Mouse (Mus musculus) regulatory T cell (primary cell): ENCODE data around the gene Alb.

Experiments
- in situ Hi-C: fragments of 300-600 bp; cut with MboI, MseI; formaldehyde crosslinking; loops from one replicate; pipeline ENCODE4 v1.15.1; 2025; ENCODE audit warnings: high pct_unique_total_duplicates

Gene Alb

DNA sequence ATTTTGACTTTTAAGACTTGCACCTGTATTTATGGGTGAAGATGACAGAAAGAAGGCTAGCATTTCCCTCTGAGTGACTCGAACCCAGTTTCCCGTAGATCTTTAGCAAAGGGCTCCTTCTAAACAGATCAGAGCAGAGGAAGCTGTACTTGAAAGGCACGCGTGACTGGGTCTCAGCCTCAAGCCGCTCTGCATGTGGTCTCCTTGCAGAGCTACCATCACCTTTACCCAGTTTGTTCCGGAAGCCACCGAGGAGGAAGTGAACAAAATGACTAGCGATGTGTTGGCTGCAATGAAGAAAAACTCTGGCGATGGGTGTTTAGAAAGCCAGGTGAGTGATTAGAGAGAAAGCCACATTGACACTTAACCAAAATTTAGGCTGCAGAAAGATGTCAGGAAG lies 31.7 kb downstream of the Alb start:
- in situ Hi-C loops: no loop called here

DNA sequence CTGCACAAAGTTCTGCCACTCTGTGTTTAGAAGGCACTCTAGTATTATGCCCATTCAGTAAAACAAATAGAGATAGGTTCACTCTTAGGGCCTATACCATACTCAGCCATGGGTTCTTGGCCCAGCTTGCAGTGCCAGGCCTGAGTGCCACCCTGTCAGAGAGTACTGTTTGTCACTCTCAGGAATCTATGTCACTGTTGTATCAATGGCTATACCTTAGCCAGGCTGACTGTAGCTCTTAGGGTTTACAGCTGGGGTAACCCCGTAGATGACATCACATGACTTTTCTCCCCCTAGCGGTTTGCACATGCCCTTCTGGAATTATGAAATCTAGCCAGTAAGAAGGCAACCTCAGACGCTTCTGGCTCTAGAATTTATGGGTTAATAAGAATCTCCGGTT lies 33.6 kb downstream of the Alb start:
- in situ Hi-C loops: no loop called here

DNA sequence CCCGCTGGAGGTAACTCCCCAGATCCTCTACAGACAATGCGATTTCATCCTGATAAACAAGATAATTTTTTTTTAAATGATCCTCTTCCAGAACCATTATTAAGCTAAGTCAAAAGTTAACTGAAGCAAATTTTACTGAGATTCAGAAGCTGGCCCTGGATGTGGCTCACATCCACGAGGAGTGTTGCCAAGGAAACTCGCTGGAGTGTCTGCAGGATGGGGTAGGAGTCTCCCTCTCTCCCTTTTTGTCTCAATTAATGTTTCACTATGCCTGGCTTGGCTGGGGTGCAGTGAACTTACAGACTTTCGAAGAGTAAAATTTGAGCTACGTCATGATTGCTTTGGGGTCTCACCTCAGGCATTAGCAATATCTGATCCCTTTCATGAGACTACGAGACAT lies 38.8 kb downstream of the Alb start:
- in situ Hi-C loops: loop anchor here (5.0 kb wide), 2 partner anchors 92 to 297 kb away; no protein-coding TSS in a partner anchor

DNA sequence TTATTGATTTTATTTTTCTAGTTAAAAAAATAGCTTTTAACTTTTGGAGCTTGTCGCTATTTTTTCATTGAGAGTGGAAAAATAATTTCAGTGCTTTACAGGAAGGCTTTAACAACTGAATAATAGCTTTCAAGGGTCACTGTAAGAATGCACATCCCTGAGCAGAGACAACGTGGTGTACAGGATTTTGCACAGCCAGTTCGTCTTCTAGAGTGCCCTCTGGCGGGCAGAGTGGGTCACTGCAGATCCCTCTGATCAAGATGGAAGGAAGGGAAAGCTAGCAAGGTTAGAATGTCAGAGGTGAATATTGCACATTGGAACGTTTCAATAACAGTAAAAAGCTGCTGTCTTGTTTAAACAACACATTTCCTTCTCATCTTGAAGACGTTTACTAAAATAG lies 40.0 kb downstream of the Alb start:
- in situ Hi-C loops: loop anchor here (10.0 kb wide), 1 partner anchor 116 kb away; no protein-coding TSS in a partner anchor

DNA sequence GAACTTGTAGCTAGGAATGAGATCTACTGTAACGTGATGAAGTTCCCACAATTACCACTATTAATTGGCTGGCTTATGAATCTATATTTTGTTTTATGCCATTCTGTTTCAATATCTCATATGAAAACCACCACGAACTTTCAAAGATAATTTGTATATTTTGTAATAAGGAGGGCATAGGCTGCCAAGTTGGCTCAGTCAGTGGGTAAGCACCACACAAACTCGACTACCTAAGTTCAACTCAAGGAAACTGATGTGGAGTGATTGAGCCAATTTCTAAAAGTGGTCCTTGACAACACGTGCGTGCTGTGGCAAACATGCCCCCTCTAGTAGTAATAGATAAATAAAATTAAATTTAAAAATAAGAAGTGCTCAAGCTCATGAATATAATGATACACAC lies 41.1 kb downstream of the Alb start:
- in situ Hi-C loops: loop anchor here (10.0 kb wide), 1 partner anchor 117 kb away; no protein-coding TSS in a partner anchor

DNA sequence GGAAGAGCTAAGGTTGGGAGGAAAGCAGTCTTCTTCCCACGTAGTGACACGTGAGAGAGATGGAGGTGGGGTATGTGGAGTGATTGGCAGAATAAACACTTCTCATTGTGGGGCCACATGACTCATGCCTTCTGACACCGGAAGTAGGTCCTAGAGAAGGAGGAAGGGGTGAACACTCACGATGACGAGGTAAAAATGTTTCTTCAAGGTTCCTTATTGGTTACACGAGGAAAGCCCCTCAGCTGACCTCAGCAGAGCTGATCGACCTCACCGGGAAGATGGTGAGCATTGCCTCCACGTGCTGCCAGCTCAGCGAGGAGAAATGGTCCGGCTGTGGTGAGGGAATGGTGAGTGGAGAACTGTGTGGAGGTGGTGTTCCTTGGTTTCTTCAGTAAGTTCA lies 44.0 kb downstream of the Alb start:
- in situ Hi-C loops: loop anchor here (10.0 kb wide), 1 partner anchor 120 kb away; no protein-coding TSS in a partner anchor

DNA sequence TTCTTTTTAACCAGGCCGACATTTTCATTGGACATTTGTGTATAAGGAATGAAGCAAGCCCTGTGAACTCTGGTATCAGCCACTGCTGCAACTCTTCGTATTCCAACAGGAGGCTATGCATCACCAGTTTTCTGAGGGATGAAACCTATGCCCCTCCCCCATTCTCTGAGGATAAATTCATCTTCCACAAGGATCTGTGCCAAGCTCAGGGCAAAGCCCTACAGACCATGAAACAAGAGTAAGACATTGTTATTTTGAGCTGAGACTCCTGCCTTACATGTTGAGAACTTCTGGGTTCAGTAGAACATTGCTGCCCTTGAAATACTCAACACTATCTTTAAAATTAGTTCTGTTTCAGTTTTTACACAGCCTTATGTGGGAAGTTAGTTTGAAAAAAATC lies 45.8 kb downstream of the Alb start:
- in situ Hi-C loops: loop anchor here (10.0 kb wide), 1 partner anchor 122 kb away; no protein-coding TSS in a partner anchor

DNA sequence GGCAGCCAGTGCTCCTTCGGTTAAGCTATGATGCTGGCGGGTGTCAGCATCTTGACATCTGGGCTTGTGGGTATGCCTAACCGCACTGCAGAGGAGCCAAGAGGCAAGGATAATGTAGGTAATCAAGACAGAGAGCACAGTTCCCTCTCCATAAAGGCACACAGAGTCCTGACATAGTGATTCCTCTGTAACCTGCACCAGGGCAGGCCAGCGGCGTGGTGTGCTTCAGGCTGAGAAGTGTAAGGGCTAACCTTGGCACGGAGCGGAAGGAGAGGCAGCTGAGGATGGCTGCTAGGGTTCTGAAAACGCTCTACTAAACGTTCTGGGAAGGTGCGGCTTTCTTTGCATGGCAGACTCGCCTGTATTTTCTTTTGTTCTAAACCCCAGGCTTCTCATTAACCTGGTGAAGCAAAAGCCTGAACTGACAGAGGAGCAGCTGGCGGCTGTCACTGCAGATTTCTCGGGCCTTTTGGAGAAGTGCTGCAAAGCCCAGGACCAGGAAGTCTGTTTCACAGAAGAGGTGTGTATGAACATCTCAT lies 46.8 kb downstream of the Alb start:
- in situ Hi-C loops: loop anchor here (10.0 kb wide), 1 partner anchor 123 kb away; no protein-coding TSS in a partner anchor

DNA sequence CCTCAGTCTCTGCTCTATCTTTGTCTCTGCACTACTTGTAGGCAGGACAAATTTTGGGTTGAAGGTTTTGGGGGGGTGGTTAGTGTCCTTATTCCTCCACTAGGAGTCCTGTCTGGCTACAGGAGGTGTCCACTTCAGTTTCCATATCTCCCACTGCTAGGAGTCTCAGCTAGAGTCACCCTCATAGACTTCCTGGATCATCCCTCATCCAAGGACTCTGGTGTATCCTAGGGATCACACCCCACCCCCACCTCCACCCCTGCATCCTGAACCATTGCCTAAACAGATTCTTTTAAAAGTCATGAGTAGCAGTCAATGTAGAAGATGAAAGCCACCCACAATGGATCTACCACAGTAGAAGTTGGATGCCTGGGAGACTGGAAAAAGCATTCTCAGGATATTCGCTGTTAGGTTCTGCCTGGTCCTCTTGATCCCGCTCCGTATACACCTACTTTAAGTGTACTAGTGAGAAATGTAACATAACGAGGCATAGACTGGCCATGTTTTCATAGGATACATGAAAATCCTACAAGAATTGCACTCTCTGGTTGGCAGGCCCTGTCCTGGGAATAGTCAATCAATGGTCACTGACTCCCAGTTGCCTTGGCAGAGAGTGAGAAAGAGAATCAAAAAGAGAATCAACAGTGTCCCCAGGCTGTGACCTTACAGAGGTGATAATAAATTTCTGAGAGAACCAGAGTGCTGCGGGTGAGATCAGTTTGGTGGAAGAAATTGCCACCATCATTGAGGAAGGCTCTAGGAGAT lies 49.3 kb downstream of the Alb start:
- in situ Hi-C loops: loop anchor here (10.0 kb wide), 1 partner anchor 125 kb away; no protein-coding TSS in a partner anchor

DNA sequence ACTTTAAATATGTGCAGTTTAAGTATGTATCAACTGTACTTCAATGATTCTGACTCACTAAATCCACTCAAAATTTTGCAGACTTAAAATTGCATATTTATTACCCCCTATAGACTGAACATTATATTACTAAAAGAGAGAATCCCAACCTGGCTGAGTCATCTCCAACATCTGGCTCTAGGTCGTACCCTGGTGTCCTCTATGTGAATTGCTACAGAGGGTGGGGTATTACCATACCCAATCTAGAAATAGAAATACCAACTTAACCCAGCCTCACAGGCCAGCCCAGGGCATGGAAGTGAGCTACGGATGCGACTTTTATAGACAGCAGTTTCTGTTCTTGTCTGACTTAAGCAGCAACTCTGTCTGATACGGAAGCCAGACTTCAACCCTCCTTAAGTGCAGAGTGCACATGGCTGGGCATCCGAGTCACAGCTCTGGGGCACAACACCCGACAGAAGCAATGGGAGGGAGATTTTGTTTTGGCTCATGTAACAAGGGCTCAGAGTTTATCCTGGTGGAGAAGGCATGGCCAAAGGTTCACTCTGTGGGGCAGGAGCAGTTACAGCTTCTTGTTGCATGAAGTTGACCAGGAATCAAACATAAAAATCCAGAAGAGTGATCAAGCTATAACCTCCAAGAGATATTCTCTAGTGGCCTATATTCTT lies 51.7 kb downstream of the Alb start:
- in situ Hi-C loops: no loop called here

DNA sequence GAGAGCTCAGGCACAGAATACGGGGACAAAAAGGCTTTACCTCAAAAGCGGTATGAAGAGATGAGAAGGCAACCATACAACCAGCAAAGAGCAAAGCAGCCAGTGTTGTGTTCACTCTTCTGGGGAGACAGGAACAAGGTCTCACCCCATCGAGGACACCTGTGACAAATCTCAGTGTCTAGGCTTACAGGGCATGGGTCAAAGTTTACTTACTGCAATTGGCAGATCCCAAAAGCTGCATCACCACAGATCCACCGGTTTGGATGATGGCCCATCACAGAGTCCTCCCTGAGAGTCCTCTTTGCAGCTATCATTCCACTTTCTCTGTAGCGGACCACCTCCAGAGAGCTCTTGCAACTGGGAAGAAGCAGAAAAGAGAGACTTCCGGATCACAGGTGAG lies 54.9 kb downstream of the Alb start:
- in situ Hi-C loops: no loop called here

DNA sequence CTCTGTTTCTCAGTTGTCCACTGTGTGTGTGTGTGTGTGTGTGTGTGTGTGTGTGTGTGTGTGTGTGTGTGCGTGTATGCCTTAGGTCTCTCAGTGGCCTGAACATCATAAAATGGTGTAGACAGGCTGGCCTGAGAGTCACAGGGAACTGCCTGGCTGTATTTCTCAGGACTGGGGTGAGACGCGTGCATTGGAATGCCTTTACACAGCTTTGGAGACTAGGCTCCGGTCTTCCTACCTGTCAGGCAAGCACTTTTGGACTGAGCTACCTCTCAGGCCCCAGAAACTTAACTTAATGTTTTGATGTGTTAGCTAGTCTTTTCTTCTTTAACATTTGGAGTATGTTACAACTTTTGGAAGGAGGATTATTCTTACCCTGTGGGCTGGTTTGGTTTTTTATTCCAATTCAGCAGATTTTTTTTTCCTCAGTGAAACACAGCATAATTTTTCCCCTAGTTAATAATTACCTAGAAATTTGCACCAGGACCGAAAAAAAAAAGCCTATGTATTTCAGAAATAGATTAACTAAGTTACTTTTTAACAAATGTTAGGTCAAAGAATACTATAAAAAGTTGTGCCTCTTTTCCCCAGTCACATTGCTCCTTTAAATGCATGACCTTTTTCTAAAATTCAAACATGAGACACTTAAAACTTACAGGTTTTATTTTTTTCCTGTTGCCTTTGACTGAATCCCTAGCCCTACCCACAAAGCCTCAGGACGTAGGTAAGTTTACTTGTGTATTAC lies 57.8 kb downstream of the Alb start, which contains the start of gene Afm:
TSS of gene Afm (plus strand) at position 577 of the 745 bp plus-strand sequence.
- in situ Hi-C loops: no loop called here
